Mouse (Mus musculus) heart, embryonic 14.5 days (tissue): ENCODE measurements around the gene Gsta3. TPM values are rescaled to one million over a fixed set of nuclear protein-coding genes. Genes with fewer than 3 reads are reported as not detected.
"Not testable (repeated sequence)": the region's sequence is repeated elsewhere in the genome, so short reads cannot be mapped to it uniquely, and the experiment has no call there.

Experiments used
- ATAC-seq: fragments of 200-750 bp; cut with Nextera tagmentation; 2 replicates; pipeline ENCODE4 v1.8.0; 2017; ENCODE audit warnings: low read depth, moderate TSS enrichment; ENCODE audit not compliant: insufficient number of reproducible peaks, insufficient read depth, low FRiP score
- H3K27ac ChIP-seq, 2 experiments: fragments of 200-500 bp in 1 of 2; fragments of 300-500 bp in 1 of 2; sonication (generic) in 1 of 2; replicated peaks in 1 of 2; 2 replicates each; pipeline ENCODE4 v1.5.1; 2012 to 2014; ENCODE audit warnings: low read depth in 2 of 2, low read length in 2 of 2, control low read depth in 1 of 2, mild to moderate bottlenecking in 1 of 2, mixed read lengths in 1 of 2; ENCODE audit not compliant: control insufficient read depth in 1 of 2, insufficient read depth in 1 of 2
- H3K27me3 ChIP-seq: fragments of 300-500 bp; sonication (generic); 2 replicates; pipeline ENCODE4 v1.6.1; 2014; ENCODE audit warnings: mild to moderate bottlenecking, low read length, control low read depth; ENCODE audit not compliant: control insufficient read depth, insufficient read depth
- H3K36me3 ChIP-seq: fragments of 300-500 bp; sonication (generic); 2 replicates; pipeline ENCODE4 v1.6.1; 2014; ENCODE audit warnings: mild to moderate bottlenecking, control low read depth, low read length, mixed read lengths; ENCODE audit not compliant: control insufficient read depth, insufficient read depth
- H3K4me1 ChIP-seq, 2 experiments: fragments of 200-500 bp in 1 of 2; fragments of 300-500 bp in 1 of 2; sonication (generic) in 1 of 2; 2 replicates each; pipeline ENCODE4 v1.6.1; 2012 to 2014; ENCODE audit warnings: low read length in 2 of 2, control low read depth in 1 of 2, mixed read lengths in 1 of 2; ENCODE audit not compliant: control insufficient read depth in 2 of 2, insufficient read depth in 2 of 2
- H3K4me2 ChIP-seq: fragments of 300-500 bp; sonication (generic); 2 replicates; pipeline ENCODE4 v1.6.1; 2014; ENCODE audit warnings: mild to moderate bottlenecking, low read length
- H3K4me3 ChIP-seq, 2 experiments: fragments of 200-500 bp in 1 of 2; fragments of 300-500 bp in 1 of 2; sonication (generic) in 1 of 2; 2 replicates each; pipeline ENCODE4 v1.5.1; 2012 to 2014; ENCODE audit warnings: low read length in 2 of 2, mild to moderate bottlenecking in 2 of 2, control low read depth in 1 of 2, low read depth in 1 of 2, moderate library complexity in 1 of 2; ENCODE audit not compliant: control insufficient read depth in 1 of 2, insufficient read depth in 1 of 2
- H3K9ac ChIP-seq: fragments of 300-500 bp; sonication (generic); 2 replicates; pipeline ENCODE4 v1.6.1; 2014; ENCODE audit warnings: mild to moderate bottlenecking, low read length
- H3K9me3 ChIP-seq: fragments of 300-500 bp; sonication (generic); 2 replicates; pipeline ENCODE4 v1.6.1; 2016; ENCODE audit warnings: low read length, control low read depth; ENCODE audit not compliant: control insufficient read depth
- WGBS: fragments of 180-500 bp; shearing (Covaris S2); extraction: QIAGEN DNeasy Blood & Tissue Kit; methylation state at CpG from one replicate; pipeline ENCODE4 v1.1.7; 2014; 5-methylcytosine and 5-hydroxymethylcytosine counted together
- polyA plus RNA-seq: library from polyadenylated mRNA; unstranded; fragments of >200 nt; fragmentation: Nextera tagmentation; extraction: Ambion mirVana; gene quantifications from 2 replicates; pipeline ENCODE4 v1.2.1, GENCODE M21; 2014

Gsta3 gene
- polyA plus RNA-seq, 1 experiment from 2014 or later = 0.38 TPM

- no peak overlapping the region for H3K4me2 ChIP-seq
- H3K27ac ChIP-seq = no peak overlapping the region
- H3K27me3 ChIP-seq = no peaks in the 10 kb centered on the region
- no peak for ATAC-seq
- H3K36me3 ChIP-seq = no peaks in the 10 kb centered on the region
- no peak overlapping the region for H3K4me3 ChIP-seq
- no peaks in the 10 kb centered on the region for H3K9me3 ChIP-seq
- WGBS = 90% methylated on average over 7 of the region's 7 CpGs
- no peak overlapping the region for H3K9ac ChIP-seq
- H3K4me1 ChIP-seq = no peaks in the 10 kb centered on the region
Observed at GRCm38 (mm10) chr1:21255625-21256345, 15.4 kb downstream of the Gsta3 start.

- no peak overlapping the region for H3K9ac ChIP-seq
- WGBS = 70% methylated on average over 3 of the region's 3 CpGs
- no peaks in the 10 kb centered on the region for H3K9me3 ChIP-seq
- no peak overlapping the region for H3K4me2 ChIP-seq
- no peak overlapping the region for H3K27ac ChIP-seq
- no peak overlapping the region for H3K4me3 ChIP-seq
- H3K36me3 ChIP-seq = no peaks in the 10 kb centered on the region
- H3K4me1 ChIP-seq = no peaks in the 10 kb centered on the region
- ATAC-seq = no peak
- H3K27me3 ChIP-seq = no peaks in the 10 kb centered on the region
Observed at GRCm38 (mm10) chr1:21256391-21256790, 16.0 kb downstream of the Gsta3 start.

GRCm38 (mm10) chr1:21256871-21257270, 16.5 kb downstream of the Gsta3 start:
- WGBS = 68% methylated on average over 5 of the region's 5 CpGs
- Histone ChIP-seq H3K4me2 (no peak overlapping the region), H3K4me1 (no peaks in the 10 kb centered on the region), H3K27me3 (no peaks in the 10 kb centered on the region), H3K36me3 (no peaks in the 10 kb centered on the region), H3K27ac (no peak overlapping the region), H3K9ac (no peak overlapping the region), H3K9me3 (no peaks in the 10 kb centered on the region), H3K4me3 (no peak overlapping the region)
- no peak for ATAC-seq

- not testable (repeated sequence) for H3K9me3 ChIP-seq, H3K4me2 ChIP-seq, H3K27me3 ChIP-seq, ATAC-seq, H3K36me3 ChIP-seq, H3K9ac ChIP-seq, H3K27ac ChIP-seq, H3K4me3 ChIP-seq, H3K4me1 ChIP-seq
- 81% methylated on average over 8 of the region's 8 CpGs for WGBS
Observed at GRCm38 (mm10) chr1:21259981-21260380, 19.6 kb downstream of the Gsta3 start.

GRCm38 (mm10) chr1:21262401-21262800, 22.0 kb downstream of the Gsta3 start:
- 83% methylated on average over 5 of the region's 5 CpGs for WGBS
- H3K4me3 ChIP-seq = no peak overlapping the region
- no peaks in the 10 kb centered on the region for H3K27me3 ChIP-seq
- ATAC-seq = no peak
- no peak overlapping the region for H3K4me2 ChIP-seq
- H3K9ac ChIP-seq = no peak overlapping the region
- no peaks in the 10 kb centered on the region for H3K9me3 ChIP-seq
- no peak overlapping the region for H3K27ac ChIP-seq
- no peaks in the 10 kb centered on the region for H3K36me3 ChIP-seq
- H3K4me1 ChIP-seq = no peaks in the 10 kb centered on the region

GRCm38 (mm10) chr1:21263986-21264385, 23.6 kb downstream of the Gsta3 start:
- no peaks in the 10 kb centered on the region for H3K4me1 ChIP-seq
- H3K4me3 ChIP-seq = no peak overlapping the region
- WGBS = 69% methylated on average over 4 of the region's 4 CpGs
- H3K36me3 ChIP-seq = no peaks in the 10 kb centered on the region
- no peaks in the 10 kb centered on the region for H3K27me3 ChIP-seq
- no peak for ATAC-seq
- no peaks in the 10 kb centered on the region for H3K9me3 ChIP-seq
- no peak overlapping the region for H3K4me2 ChIP-seq
- no peak overlapping the region for H3K27ac ChIP-seq
- no peak overlapping the region for H3K9ac ChIP-seq

- H3K36me3 ChIP-seq = no peaks in the 10 kb centered on the region
- 78% methylated on average over 8 of the region's 8 CpGs for WGBS
Observed at GRCm38 (mm10) chr1:21264747-21265146, 24.4 kb downstream of the Gsta3 start.

GRCm38 (mm10) chr1:21266766-21267165, 26.4 kb downstream of the Gsta3 start:
- Histone ChIP-seq H3K36me3 (no peaks in the 10 kb centered on the region), H3K4me3 (no peak overlapping the region), H3K27ac (no peak overlapping the region), H3K9ac (no peak overlapping the region), H3K4me2 (no peak overlapping the region), H3K4me1 (peaks cover 0 to 2% of the 10 kb centered on the region in 2 experiments; a peak in 2 of 4 replicates), H3K27me3 (peaks cover 3% of the 10 kb centered on the region; the same call in 1 of the 2 replicates), H3K9me3 (no peaks in the 10 kb centered on the region)
- WGBS = 64% methylated on average over 1 of the region's 1 CpGs
- ATAC-seq = no peak

More at GRCm38 (mm10) chr1:21264747-21265146, 24.4 kb downstream of the Gsta3 start:
- no peaks in the 10 kb centered on the region for H3K27me3 ChIP-seq
- no peaks in the 10 kb centered on the region for H3K9me3 ChIP-seq
- no peak overlapping the region for H3K9ac ChIP-seq
- no peak overlapping the region for H3K27ac ChIP-seq
- ATAC-seq = no peak
- no peaks in the 10 kb centered on the region for H3K4me1 ChIP-seq
- H3K4me2 ChIP-seq = no peak overlapping the region
- no peak overlapping the region for H3K4me3 ChIP-seq
